Mouse (Mus musculus) liver, embryonic 15.5 days (tissue): ENCODE measurements at regions not wholly inside any gene's neighbourhood (a gene's known extent, or its start where the extent isn't known, plus 50 kb on each side); places are given as distances from the start of the nearest gene placed in this dataset.

Source experiments
- ATAC-seq: fragments of 200-750 bp; cut with Nextera tagmentation; 2 replicates; pipeline ENCODE4 v1.8.0; 2017; ENCODE audit warnings: moderate number of reproducible peaks, mild to moderate bottlenecking, moderate library complexity; ENCODE audit not compliant: insufficient read depth
- H3K27ac ChIP-seq: fragments of 300-500 bp; sonication (generic); replicated peaks from 2 replicates; pipeline ENCODE4 v1.5.1; 2015; ENCODE audit warnings: mild to moderate bottlenecking, inconsistent platforms
- H3K27me3 ChIP-seq: fragments of 300-500 bp; sonication (generic); 2 replicates; pipeline ENCODE4 v1.6.1; 2015; ENCODE audit warnings: mild to moderate bottlenecking, inconsistent platforms
- H3K36me3 ChIP-seq: fragments of 300-500 bp; sonication (generic); replicated peaks from 2 replicates; pipeline ENCODE4 v1.6.1; 2015; ENCODE audit warnings: moderate library complexity, mild to moderate bottlenecking, inconsistent platforms
- H3K4me1 ChIP-seq: fragments of 300-500 bp; sonication (generic); replicated peaks from 2 replicates; pipeline ENCODE4 v1.6.1; 2015; ENCODE audit warnings: inconsistent platforms
- H3K4me2 ChIP-seq: fragments of 300-500 bp; sonication (generic); 2 replicates; pipeline ENCODE4 v1.6.1; 2015; ENCODE audit warnings: moderate library complexity, mild to moderate bottlenecking, inconsistent platforms
- H3K4me3 ChIP-seq: fragments of 300-500 bp; sonication (generic); replicated peaks from 2 replicates; pipeline ENCODE4 v1.5.1; 2015; ENCODE audit warnings: mild to moderate bottlenecking, inconsistent platforms
- H3K9ac ChIP-seq: fragments of 300-500 bp; sonication (generic); 2 replicates; pipeline ENCODE4 v1.6.1; 2015; ENCODE audit warnings: moderate library complexity, mild to moderate bottlenecking, inconsistent platforms
- H3K9me3 ChIP-seq: fragments of 300-500 bp; sonication (generic); replicated peaks from 2 replicates; pipeline ENCODE4 v1.6.1; 2016; ENCODE audit warnings: inconsistent platforms
- WGBS: fragments of 180-500 bp; shearing (Covaris S2); methylation state at CpG from one replicate; pipeline ENCODE4 v1.1.7; 2015; ENCODE audit warnings: mixed read lengths; ENCODE audit not compliant: insufficient replicate concordance; 5-methylcytosine and 5-hydroxymethylcytosine counted together

DNA sequence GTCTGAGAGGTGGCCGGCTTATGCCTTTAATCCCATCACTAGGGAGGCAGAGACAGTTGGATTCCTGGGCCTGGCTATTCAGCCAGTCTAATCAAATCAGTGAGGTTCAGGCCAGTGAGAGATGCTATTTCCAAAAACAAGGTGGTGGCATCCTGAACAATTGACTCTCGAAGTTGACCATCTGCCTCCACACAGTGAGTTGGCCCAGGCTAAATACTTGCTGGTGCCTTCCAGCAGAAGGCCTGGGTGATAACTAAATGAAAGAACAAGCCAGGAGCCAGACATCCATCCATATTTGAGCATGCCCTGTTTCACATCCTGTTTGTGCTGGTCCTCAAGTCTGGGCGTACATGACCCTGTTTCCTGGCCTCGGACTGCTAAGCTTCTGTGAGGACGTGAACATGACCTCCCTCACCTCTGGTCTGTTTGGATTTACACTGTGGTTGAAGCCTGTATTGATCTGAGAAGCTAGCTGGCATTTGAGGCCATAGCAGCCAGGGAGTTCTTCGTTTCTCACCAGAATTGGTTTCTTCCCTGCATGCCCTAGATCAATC is 222.5 kb downstream of the Gadd45g start:
- ATAC-seq: no peak
- WGBS: 40% methylated on average over 6 of the region's 6 CpGs
- H3K27ac ChIP-seq: no peak overlapping the region

GRCm38 (mm10) chr13:52069714-52070113 is 223.2 kb downstream of the Gadd45g start:
- Histone ChIP-seq H3K4me3 (no peak overlapping the region), H3K36me3 (no peaks in the 10 kb centered on the region), H3K4me2 (no peak overlapping the region), H3K9ac (no peak overlapping the region), H3K27me3 (no peaks in the 10 kb centered on the region), H3K4me1 (peaks cover 31% of the 10 kb centered on the region), H3K9me3 (no peaks in the 10 kb centered on the region), H3K27ac (no peak overlapping the region)
- WGBS: 38% methylated on average over 3 of the region's 3 CpGs
- no peak for ATAC-seq

More for the DNA sequence above, 222.5 kb downstream of the Gadd45g start:
- Histone ChIP-seq H3K36me3 (no peaks in the 10 kb centered on the region), H3K9ac (no peak overlapping the region), H3K4me1 (peaks cover 31% of the 10 kb centered on the region), H3K4me3 (no peak overlapping the region), H3K9me3 (no peaks in the 10 kb centered on the region), H3K27me3 (no peaks in the 10 kb centered on the region), H3K4me2 (no peak overlapping the region)

DNA sequence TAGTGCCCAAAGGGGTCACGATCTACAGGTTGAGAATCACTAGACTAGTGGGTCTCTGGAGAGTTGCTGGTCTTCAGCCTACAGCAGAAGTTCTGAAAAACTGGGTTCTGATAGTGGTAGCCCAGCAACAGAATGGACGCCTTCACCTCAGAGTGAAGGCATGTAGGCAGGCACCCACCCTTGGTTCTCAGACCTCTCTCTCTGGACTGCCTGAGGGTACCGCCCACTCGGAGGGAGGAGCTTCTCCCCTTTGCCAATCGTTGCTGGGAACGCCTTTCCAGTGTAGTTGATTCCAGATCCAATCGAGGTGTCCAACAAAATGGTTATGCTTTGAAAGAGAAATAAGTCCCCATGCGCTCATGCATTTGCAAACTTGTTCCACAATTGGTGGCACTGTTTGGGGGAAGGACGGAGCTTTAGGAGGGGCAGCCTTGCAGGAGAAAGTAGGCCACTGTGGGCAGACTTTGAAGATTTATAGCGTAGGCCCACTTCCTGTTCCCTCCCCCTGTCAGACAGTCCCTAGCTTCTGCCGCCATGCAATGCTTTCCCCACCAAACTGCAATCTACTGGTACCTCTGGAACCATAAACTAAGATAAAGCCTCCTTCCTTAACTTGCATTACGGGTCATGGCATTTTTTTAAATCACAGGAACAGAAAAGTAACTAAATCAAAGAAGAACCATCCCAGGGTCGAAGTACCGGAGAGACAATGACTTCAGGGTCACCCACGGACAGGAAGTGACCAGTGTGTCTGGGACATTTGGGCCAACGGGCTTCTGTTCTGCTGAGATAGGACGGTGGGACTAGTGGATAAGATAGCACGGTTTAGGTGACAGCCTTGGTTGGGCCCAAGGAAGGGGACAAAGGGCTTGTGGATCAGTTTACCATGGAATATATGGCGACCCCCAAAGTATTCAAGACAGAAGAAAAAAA is 224.5 kb downstream of the Gadd45g start:
- H3K9ac ChIP-seq: no peak overlapping the region
- no peaks in the 10 kb centered on the region for H3K36me3 ChIP-seq
- H3K27me3 ChIP-seq: no peaks in the 10 kb centered on the region
- ATAC-seq: no peak
- H3K4me2 ChIP-seq: peak overlapping the region; percentile 27
- no peak overlapping the region for H3K4me3 ChIP-seq
- peaks cover 31% of the 10 kb centered on the region for H3K4me1 ChIP-seq
- H3K9me3 ChIP-seq: no peaks in the 10 kb centered on the region
- no peak overlapping the region for H3K27ac ChIP-seq
- WGBS: 27% methylated on average over 19 of the region's 19 CpGs

- H3K9ac ChIP-seq: no peak overlapping the region
- no peak overlapping the region for H3K4me3 ChIP-seq
- H3K27ac ChIP-seq: no peak overlapping the region
- 34% methylated on average over 4 of the region's 4 CpGs for WGBS
- H3K27me3 ChIP-seq: no peaks in the 10 kb centered on the region; the same call in 1 of the 2 replicates
- H3K36me3 ChIP-seq: no peaks in the 10 kb centered on the region
- H3K9me3 ChIP-seq: no peaks in the 10 kb centered on the region
- ATAC-seq: no peak
- no peak overlapping the region for H3K4me2 ChIP-seq
- H3K4me1 ChIP-seq: 0 out of 2 replicates have a peak, but pooled peaks cover 11% of the 10 kb centered on the region
Measured at GRCm38 (mm10) chr13:52077616-52078015, 231.1 kb downstream of the Gadd45g start.

DNA sequence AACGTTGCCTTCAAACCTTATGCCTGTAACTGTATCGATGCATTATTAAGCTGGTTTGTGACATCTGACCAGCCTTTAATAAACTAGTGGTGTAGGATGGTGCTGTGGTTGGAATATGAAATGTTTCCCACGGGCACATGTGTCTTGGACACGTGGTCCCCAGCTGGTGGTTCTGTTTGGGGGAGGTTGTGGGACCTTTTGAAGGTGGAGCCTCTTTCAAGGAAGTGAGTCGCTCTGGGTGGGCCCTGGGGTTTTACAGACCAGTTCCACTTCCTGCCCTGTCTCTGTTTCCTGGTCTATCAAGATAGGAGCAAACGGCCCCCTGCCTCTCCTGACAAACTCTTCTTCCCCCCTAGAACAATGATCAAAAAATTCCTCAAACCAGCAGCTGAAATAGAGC is 232.1 kb downstream of the Gadd45g start:
- 0 out of 2 replicates have a peak, but pooled peaks cover 11% of the 10 kb centered on the region for H3K4me1 ChIP-seq
- H3K27me3 ChIP-seq: no peaks in the 10 kb centered on the region; the same call in 1 of the 2 replicates
- WGBS: 23% methylated on average over 6 of the region's 6 CpGs
- H3K9me3 ChIP-seq: no peaks in the 10 kb centered on the region
- ATAC-seq: no peak
- H3K9ac ChIP-seq: no peak overlapping the region
- no peak overlapping the region for H3K27ac ChIP-seq
- H3K36me3 ChIP-seq: no peaks in the 10 kb centered on the region
- H3K4me2 ChIP-seq: no peak overlapping the region
- H3K4me3 ChIP-seq: no peak overlapping the region

GRCm38 (mm10) chr13:52079678-52080246 is 233.3 kb downstream of the Gadd45g start:
- Histone ChIP-seq H3K9me3 (no peaks in the 10 kb centered on the region), H3K9ac (no peak overlapping the region), H3K36me3 (no peaks in the 10 kb centered on the region), H3K4me2 (no peak overlapping the region), H3K27me3 (no peaks in the 10 kb centered on the region; the same call in 1 of the 2 replicates), H3K4me3 (no peak overlapping the region), H3K27ac (no peak overlapping the region), H3K4me1 (0 out of 2 replicates have a peak, but pooled peaks cover 11% of the 10 kb centered on the region)
- ATAC-seq: no peak
- 34% methylated on average over 14 of the region's 14 CpGs for WGBS

- H3K27ac ChIP-seq: no peak overlapping the region
- H3K9me3 ChIP-seq: no peaks in the 10 kb centered on the region
- H3K36me3 ChIP-seq: no peaks in the 10 kb centered on the region
- no peak overlapping the region for H3K9ac ChIP-seq
- no peak overlapping the region for H3K4me3 ChIP-seq
- no peak overlapping the region for H3K4me2 ChIP-seq
- ATAC-seq: no peak
- 0 out of 2 replicates have a peak, but pooled peaks cover 9% of the 10 kb centered on the region for H3K4me1 ChIP-seq
- WGBS: 58% methylated on average over 9 of the region's 9 CpGs
- no peaks in the 10 kb centered on the region; the same call in 1 of the 2 replicates for H3K27me3 ChIP-seq
Measured at GRCm38 (mm10) chr13:52083601-52084455, 237.3 kb downstream of the Gadd45g start.

DNA sequence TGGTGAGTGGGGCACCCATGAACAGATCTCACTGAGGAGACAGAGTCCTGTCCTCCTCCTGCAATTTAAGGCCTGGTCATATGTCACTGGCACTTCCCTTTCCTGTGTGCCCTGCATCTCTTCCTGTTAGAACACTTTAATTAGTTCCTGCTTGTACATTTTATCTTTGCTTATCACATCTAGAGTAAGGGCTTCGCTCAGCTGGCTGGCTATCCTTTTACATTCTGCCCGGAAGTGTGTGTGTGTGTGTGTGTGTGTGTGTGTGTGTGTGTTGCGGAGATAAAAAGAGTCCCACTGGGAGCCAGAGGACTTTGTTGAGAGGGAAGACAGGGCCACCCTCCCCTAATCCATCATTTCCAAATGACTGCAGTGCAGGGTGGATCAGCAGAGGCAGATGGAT is 238.6 kb downstream of the Gadd45g start:
- 11% methylated on average over 3 of the region's 3 CpGs for WGBS
- H3K27ac ChIP-seq: no peak overlapping the region

DNA sequence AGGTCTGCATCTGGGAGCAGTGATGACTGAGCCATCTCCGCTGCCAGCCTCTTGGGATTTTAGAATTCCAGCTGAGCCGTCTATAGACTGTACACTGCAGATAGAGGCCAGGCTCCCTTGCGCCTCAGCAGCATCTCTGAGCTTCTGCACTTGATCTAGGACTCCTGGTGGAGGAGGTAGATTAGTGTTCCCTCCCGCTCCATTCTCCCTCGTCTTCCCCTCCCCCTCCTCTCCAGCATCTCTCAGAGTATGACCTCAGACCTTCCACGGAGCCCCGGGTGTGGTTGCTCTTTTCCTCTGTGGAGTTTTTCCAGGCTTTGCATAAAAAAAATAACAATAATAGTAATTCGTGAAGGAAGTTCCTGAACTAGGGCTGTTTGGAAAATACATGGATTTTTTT is 241.8 kb downstream of the Gadd45g start:
- H3K9me3 ChIP-seq: no peaks in the 10 kb centered on the region

More for the DNA sequence above, 238.6 kb downstream of the Gadd45g start:
- H3K4me1 ChIP-seq: no peaks in the 10 kb centered on the region
- no peak for ATAC-seq
- H3K4me2 ChIP-seq: no peak overlapping the region
- H3K27me3 ChIP-seq: no peaks in the 10 kb centered on the region
- no peak overlapping the region for H3K9ac ChIP-seq
- no peaks in the 10 kb centered on the region for H3K9me3 ChIP-seq
- H3K4me3 ChIP-seq: no peak overlapping the region
- no peaks in the 10 kb centered on the region for H3K36me3 ChIP-seq

GRCm38 (mm10) chr13:52090365-52090764 is 243.9 kb downstream of the Gadd45g start:
- Histone ChIP-seq H3K4me3 (no peak overlapping the region), H3K36me3 (no peaks in the 10 kb centered on the region), H3K9me3 (no peaks in the 10 kb centered on the region), H3K27ac (no peak overlapping the region), H3K27me3 (no peaks in the 10 kb centered on the region), H3K9ac (no peak overlapping the region), H3K4me1 (no peaks in the 10 kb centered on the region), H3K4me2 (no peak overlapping the region)
- ATAC-seq: no peak
- 51% methylated on average over 4 of the region's 4 CpGs for WGBS

More for the DNA sequence above, 241.8 kb downstream of the Gadd45g start:
- Histone ChIP-seq H3K4me3 (no peak overlapping the region), H3K4me1 (no peaks in the 10 kb centered on the region), H3K27me3 (no peaks in the 10 kb centered on the region), H3K9ac (no peak overlapping the region), H3K27ac (no peak overlapping the region), H3K4me2 (no peak overlapping the region), H3K36me3 (no peaks in the 10 kb centered on the region)
- ATAC-seq: no peak
- WGBS: 39% methylated on average over 8 of the region's 8 CpGs
